Mouse (Mus musculus) Muller cell, postnatal 12 days (primary cell): ENCODE measurements at regions not wholly inside any gene's neighbourhood (a gene's known extent, or its start where the extent isn't known, plus 50 kb on each side); places are given as distances from the start of the nearest gene placed in this dataset.

Source experiments
- DNase-seq: peaks from one replicate; pipeline ENCODE4 v3.0.0-alpha.2; 2015; ENCODE audit errors: inconsistent ontology term

- DNase-seq, result no peak
Measured at GRCm38 (mm10) chr8:50180682-50181081, 1336.9 kb upstream of the Tenm3 start.

DNA sequence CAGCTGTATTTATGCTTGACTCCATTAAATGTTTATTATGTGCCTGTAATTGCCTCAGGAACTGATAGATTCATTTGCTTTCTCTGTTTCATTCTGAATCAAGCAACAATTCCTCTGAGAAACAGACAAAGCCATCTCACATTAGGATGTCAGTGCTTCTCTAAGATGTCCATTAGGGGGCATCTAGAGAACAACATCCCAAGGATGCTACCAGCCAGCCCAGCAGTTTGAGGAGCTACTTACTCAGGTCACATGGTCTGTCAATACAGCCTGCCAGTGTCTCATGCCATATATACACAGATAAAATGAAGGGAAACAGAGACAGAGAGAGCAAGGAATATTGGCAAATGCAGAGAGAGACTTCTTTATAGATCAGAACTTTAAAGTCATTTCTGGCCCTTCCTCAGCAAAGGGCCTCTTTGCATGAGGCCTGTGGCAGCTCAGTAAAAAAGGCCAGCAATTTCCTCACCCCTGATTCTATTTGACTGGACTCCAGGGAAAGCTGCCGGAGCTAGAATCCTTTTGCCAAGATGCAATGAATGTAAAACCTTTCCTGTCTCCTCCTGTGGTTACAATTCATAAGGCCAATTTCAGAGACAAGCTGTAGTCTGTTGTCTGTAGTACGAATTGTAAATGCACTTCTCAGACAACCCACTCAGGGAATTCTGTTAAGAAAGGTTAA is 1321.2 kb upstream of the Tenm3 start:
- DNase-seq, result peak; percentile 9

- no peak for DNase-seq
Measured at GRCm38 (mm10) chr8:50161076-50161475, 1317.3 kb upstream of the Tenm3 start.

GRCm38 (mm10) chr8:50160326-50160725 is 1316.6 kb upstream of the Tenm3 start:
- DNase-seq, result no peak

GRCm38 (mm10) chr8:50139876-50140275 is 1296.1 kb upstream of the Tenm3 start:
- DNase-seq, result no peak

DNA sequence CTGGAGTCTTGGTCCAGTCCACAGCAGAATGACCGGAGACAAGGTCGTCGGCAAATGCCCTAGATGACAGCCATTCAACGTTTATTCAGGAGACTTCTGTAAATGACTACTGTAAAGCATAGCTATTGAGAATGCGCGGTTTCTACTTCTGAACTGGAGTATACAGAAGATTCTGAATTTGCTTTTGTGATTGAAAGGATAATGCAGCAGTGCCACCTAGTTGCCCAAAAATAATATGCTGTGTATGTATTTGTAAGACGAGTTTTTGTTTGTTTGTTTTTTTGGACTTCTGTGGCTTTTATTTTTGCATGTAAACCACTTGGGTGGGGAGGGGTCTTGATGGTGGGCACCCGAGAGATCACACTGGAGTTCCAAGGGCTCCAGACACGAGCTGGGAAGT is 1276.3 kb upstream of the Tenm3 start:
- DNase-seq, result peak; percentile 5

DNA sequence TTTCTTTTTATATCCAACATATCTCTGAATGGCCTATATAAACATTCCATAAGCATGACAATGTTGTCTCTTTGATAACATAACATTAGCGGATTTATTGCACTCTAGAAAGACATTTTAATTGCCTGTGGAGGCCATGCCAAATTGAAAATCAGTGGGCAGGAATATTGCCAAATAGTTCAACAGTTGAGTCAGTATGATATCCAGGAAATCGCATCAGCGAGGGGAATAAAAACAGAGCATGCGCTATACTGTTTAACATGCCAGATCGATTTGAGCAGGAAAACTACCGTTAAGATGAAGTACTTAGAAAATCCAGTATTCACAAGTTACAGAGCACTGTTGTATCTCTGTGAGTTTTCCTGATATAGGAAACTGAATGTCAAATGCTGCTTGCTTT is 1238.6 kb upstream of the Tenm3 start:
- peak; percentile 87 for DNase-seq

GRCm38 (mm10) chr8:50037096-50037495 is 1193.3 kb upstream of the Tenm3 start:
- no peak for DNase-seq

GRCm38 (mm10) chr8:50027544-50027943 is 1183.8 kb upstream of the Tenm3 start:
- no peak for DNase-seq

GRCm38 (mm10) chr8:50007546-50007945 is 1163.8 kb upstream of the Tenm3 start:
- no peak for DNase-seq

- DNase-seq, result no peak
Measured at GRCm38 (mm10) chr8:50004254-50004653, 1160.5 kb upstream of the Tenm3 start.

- DNase-seq, result peak; percentile 56
Measured at GRCm38 (mm10) chr8:50003641-50004040, 1159.9 kb upstream of the Tenm3 start.

- DNase-seq, result peak; percentile 6
Measured at GRCm38 (mm10) chr8:49998281-49999037, 1154.7 kb upstream of the Tenm3 start.
